Mouse (Mus musculus) cerebellum, postnatal 36 days (tissue): Measurements from ENCODE around the gene Gm4969.

Experiments used
- DNase-seq, 2 experiments: peaks; one replicate each; pipeline ENCODE4 v3.0.0; 2021 to 2022; ENCODE audit warnings: mixed read lengths in 2 of 2

Gene Gm4969

DNA sequence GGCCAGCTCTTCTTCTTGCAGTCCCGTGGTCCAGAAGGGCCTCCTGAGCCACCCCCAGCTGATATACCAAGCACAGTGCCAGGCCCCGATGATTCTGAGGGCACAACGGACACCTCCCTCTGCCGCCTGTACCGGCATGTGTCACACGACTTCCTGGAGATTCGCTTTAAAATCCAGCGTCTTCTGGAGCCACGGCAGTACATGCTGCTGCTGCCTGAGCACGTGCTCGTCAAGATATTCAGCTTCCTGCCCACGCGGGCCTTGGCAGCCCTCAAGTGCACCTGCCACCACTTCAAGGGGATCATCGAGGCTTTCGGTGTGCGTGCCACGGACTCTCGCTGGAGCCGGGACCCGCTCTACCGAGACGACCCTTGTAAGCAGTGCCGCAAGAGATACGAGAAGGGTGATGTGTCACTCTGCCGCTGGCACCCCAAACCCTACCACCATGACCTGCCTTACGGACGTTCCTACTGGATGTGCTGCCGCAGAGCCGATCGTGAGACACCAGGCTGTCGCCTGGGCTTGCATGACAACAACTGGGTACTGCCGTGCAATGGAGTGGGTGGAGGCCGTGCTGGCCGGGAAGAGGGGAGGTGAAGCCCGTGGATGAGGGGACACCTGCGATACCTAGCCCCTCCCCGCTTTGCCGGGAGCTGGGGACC is 18.6 kb upstream of the Gm4969 start:
- DNase-seq: no peak

DNA sequence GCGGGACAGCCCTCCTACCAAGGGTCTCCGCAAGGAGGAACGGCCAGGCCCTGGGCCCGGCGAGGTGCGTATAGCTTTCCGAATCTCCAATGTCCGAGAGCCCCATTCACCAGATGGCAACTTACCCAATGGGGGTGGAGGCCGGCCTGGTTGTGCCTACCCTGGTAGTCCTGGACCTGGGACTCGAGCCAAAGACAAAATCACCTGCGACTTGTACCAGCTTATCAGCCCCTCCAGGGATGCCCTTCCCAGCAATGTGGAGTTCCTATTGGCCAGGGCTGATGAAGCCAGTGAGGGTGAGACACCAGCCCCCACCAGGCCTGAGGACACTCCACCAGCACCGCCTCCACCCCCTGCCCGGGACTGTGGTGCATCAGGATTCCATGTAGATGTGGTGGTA is 18.0 kb upstream of the Gm4969 start:
- no peak for DNase-seq

- DNase-seq: peak; percentile 96 to 98
Observed at GRCm38 (mm10) chr7:19131324-19131848, 13.2 kb upstream of the Gm4969 start.

DNA sequence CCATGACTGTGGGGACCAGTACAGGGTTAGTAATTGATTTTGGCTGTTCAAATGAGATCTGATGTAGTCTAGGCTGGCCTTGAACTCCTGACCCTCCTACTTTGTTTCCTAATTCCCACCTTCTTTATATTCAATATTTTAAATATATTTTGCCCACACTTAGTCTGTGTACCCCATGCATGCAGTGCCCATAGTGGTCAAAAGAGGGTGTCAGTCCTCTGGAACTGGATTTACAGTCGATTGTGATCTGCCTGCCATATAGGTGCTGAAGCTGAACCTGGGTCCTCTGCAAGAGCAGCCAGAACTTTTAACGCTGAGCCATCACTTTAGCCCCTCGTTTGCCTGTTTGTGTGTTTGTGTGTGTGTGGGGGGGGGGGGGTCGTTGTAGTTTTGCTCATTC is 12.5 kb upstream of the Gm4969 start:
- no peak for DNase-seq

DNA sequence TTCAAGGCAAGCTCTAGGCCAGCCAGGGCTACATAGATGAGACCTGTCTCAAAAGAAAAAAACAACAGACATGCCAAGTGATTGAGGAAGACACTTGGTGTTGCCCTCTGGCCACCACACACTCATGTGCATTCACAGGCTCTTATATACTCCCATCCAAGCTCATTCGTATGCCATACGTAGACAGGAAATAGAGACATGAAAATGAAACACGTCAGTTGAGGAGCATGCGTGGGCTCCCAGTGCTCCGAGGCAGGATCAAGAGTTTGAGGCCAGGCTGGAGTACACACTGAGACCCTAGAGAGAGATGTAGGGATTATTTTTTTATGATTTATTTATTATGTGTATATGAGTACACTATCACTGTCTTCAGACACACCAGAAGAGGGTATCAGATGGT is 11.2 kb upstream of the Gm4969 start:
- DNase-seq: no peak

DNA sequence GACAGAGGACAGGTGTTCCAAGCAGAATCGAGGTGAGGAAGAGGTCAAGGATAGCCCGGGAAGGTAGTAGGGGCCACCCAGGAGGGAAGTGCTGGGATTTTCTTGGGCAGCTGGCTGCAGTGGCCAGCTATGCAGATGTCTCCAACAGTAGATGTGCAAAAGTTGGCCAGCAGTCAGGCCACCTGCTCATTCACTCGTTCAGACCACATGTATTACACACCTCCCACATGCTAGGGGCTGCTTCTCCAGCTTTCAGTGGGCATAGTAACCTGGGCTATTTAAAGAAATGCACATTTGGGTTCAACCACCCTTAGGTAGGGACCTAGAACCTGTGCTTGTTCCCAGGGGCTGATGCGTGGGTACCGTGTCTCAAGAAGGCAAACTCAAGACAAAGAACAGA is 9.6 kb upstream of the Gm4969 start:
- DNase-seq: no peak

DNA sequence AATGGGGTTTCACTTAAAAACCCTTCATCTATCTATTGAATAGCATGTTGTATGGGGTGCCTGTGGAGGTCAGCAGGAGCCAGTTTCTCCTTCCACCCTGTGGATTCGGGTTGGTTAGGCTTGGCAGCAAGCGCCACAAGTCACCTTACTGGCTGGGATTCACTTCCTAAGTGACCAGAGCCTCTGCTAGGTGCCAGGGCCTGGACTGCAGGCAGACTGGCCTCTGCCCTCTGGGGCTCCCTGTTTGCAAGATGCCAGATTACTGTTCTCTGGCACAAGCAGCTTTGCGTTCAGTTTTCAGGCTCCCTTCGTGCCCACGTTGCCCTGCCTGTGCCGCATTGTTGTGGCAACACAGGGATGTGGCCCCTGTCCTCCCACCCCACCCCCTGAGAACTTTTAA is 6.5 kb upstream of the Gm4969 start:
- DNase-seq: no peak

DNA sequence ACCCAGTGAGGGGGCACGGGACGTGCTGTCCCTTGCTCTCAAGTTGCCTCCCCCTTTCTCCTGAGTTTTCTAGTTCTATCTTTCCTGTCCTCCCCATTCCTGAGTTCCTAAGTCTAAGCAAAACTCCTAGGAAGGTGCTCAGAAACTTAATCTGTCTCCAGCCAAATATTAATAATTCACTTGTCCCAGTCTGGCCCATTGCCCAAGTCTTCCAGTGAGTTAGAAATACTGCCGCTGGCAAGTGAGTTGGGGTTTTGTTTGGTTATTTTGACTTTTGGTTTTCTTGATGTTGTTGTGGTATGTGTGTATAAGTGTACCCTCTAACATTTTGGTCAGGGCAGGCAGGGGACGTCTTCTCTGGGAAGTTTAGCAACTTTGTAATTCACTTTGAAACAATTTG is 3.5 kb upstream of the Gm4969 start:
- DNase-seq: no peak

- DNase-seq: peak; percentile 88 to 92
Observed at GRCm38 (mm10) chr7:19119631-19120429, 1.7 kb upstream of the Gm4969 start, which contains the start of gene Fbxo46. Fbxo46 (plus strand) TSS chr7:19119859.

GRCm38 (mm10) chr7:19119083-19119482 is 915 bp upstream of the Gm4969 start:
- DNase-seq: peak in 1 of 2 experiments; percentile 22

DNA sequence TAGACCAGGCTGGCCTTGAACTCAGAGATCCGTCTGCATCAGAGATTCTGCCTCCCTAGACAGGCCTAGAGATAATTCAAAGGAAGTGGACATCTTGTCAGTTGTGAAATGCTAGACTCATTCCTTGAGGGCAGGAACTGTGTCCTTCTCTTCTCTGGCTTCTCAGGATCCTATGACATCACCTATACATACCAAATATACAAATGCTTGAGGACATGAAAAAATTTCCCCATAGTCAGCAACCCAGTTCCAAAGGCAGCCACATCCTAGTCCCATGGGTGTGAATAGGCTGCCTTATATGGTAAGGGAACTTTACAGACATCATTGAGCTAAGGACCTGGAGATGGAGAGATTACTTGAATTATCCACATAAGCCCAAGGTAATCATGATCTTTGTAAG is 8.6 kb downstream of the Gm4969 start:
- DNase-seq: no peak

DNA sequence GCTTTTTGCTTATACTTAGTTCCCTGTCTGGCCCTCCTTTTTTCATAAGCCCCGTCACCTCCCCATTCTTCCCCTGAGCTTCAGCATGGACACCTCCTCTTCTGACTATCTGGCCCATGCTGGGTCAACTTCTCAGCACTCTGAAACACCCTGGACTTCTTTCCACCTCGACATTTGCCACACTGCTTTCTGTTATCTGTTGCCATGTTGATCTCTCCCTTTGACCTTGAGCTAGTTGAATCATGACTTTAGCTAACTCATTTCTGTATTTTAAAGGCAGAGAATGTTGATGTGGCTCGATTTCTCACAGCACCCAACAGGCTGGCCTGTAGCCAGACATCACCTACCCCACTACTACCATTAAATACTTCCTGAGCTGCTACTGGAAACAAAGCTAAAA is 10.7 kb downstream of the Gm4969 start:
- no peak for DNase-seq

DNA sequence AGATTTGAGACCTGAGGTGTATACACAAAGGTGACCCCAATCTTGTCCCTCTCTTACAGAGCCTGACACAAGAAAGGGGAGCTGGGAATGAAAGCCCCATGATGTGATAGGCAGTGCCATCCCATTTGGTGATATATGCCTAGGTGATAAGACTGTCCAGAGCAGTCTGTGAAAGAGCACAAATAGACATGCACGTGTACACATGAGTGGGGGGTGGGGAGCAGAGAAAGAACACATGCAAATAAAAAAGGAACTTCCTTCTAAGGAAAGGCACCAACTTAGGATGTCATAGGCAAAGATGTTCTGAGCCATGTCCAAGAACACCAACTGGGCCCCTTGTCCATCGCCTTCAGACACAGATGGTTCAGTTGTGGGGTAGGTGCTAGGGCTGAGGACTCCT is 13.7 kb downstream of the Gm4969 start:
- DNase-seq: no peak

DNA sequence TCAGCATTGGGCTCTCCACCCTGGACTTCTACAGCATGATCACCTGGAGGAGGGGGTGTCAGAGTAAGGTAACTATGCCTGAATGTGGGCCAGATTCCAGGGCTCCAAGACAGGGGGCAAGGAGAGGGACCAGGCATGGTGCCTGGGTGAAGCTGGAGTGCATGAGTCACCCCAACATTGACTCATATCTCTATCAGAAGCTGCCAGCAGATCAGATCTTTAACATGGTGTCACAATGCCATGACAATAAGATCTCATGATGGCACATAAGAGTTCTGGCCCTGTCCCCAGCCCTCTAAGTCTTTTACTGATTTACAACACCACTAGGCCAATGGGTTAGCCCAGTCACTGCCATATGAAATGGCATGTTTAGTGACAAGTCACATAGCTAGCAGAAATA is 14.4 kb downstream of the Gm4969 start:
- no peak for DNase-seq

- DNase-seq: no peak
Observed at GRCm38 (mm10) chr7:19100290-19100689, 17.9 kb downstream of the Gm4969 start.

DNA sequence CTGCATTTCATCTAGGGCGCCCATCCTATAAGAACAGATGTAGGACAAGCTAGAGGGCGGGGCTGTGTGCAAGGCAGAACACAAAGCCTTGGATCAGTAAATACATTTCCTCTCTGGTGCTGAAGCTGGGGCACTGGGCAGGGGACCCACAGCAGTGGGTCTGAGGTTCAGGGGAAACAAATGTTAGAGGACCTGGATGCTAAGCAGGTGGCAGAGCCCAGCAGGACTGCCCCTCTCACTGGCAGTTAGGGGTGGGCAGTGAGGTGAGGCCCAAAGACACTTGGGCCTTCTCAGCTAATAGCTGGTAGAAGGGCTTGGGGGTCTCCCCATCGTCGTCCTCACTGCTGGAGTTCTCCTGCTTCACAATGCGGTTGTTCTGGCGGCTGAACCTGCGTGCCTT is 19.4 kb downstream of the Gm4969 start:
- DNase-seq: no peak

DNA sequence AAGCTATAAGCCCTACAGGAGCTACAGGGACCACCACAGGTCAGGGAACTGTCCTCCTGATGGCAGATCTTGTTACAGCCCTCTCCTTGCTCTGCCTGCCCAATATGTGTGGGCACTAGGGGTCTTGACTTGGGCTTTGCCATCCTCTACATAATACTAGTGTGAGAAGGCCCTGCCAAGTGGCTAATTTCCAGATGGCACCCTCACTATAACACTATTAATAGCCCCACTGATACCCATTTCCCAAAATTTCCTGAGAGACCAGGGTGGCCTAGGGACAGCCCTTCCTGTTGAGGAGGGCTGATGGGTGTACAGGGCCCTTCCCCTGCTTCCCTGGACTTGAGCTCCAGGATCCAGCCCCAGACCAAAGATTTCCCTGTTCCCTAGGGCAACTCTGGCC is 20.3 kb downstream of the Gm4969 start:
- DNase-seq: no peak

GRCm38 (mm10) chr7:19097217-19097616 is 21.0 kb downstream of the Gm4969 start:
- DNase-seq: no peak

DNA sequence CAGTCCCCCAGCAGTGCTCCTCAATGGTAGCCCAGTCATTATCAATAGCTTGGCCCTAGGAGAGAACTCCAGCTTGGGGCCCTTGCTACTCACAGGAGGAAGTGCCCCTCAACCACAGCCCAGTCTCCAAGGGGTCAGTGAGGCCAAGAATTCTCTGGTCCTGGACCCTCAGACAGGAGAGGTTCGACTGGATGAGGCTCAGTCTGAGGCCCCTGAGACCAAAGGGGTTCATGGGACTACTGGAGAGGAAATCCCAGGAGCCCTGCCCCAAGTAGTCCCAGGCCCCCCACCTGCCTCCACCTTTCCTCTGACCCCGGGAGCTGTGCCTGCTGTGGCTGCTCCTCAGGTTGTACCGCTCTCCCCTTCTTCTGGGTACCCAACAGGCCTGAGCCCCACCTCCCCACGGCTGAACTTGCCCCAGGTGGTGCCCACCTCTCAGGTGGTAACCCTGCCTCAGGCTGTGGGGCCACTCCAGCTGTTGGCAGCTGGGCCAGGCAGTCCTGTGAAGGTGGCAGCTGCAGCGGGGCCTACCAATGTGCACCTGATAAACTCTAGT is 21.7 kb downstream of the Gm4969 start:
- no peak for DNase-seq

- DNase-seq: no peak
Observed at GRCm38 (mm10) chr7:19095751-19096110, 22.4 kb downstream of the Gm4969 start.

GRCm38 (mm10) chr7:19094826-19095750 is 23.1 kb downstream of the Gm4969 start:
- DNase-seq: no peak

GRCm38 (mm10) chr7:19094471-19094825 is 23.7 kb downstream of the Gm4969 start, which contains the start of gene Six5:
Six5 (plus strand) TSS chr7:19094594.
- no peak for DNase-seq
